Mouse (Mus musculus): ENCODE data around the gene Skiv2l. TPM values are rescaled to one million over a fixed set of nuclear protein-coding genes. Genes with fewer than 3 reads are reported as not detected.

Skiv2l gene
- 10 to 100 TPM; 17.4 to 17.8 TPM for total RNA-seq (2021)
- long read RNA-seq, experiment 1, transcript Skiv2l-201 (28 exons, 3,951 nt) = major isoform, 16 of 31 reads
- long read RNA-seq, experiment 1, partial matches to known transcripts = 12 of 31 reads
- long read RNA-seq, experiment 1, other reads (novel, unspliced or antisense) = 3 of 31 reads
- long read RNA-seq, experiment 2, transcript Skiv2l-201 (28 exons, 3,951 nt) = major isoform, 18 of 31 reads
- long read RNA-seq, experiment 2, partial matches to known transcripts = 11 of 31 reads
- long read RNA-seq, experiment 2, other reads (novel, unspliced or antisense) = 2 of 31 reads

DNA sequence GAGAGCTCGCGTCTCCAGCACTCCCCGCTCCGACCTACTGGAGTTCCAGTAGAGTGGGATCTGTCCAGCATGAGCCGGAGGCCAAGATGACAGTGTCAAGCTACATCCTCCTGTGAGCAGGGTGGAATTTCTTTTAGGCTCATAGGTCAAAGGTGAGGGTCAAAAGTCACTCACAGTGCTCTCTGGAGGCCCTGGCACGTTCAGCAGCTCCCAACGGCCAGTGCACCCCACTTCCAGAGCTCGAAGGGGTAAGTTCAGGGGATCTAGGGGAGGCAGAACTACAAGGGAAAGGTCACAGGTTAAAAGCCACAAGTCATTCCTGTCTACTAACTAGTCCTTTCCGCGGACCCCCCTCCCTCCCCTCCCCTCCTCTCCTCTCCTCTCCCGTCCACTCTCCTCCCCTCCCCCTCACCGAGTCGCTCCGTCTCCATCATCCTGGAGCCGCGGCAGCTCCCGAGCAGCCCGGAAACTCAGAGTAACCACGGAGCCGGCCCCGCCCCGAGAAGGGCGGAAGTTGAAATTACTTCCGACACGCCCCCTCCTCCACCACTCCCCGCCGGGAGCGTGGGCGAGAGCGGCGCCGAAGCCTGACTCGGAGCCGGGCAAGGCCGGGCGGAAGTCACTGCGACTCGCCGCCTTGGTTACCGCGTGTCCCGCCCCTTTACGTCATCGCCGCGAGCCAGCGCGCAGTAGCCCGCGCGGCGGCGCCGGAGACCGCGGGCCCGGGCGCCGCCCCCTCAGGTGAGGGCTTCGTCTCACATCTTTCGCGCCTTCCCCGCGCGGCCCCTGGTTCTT lies at the start of gene Skiv2l, which contains the start of gene Nelfe:
Gene Skiv2l, minus strand, starts transcription at position 489 of the 795 bp plus-strand sequence.
Gene Nelfe, plus strand, starts transcription at position 670 of the 795 bp plus-strand sequence.
- intact Hi-C loops (cut with DNase I; ENCODE audit: low total_unique reads) = loop anchor here (5.0 to 10.0 kb wide), 2 partner anchors 42 to 135 kb away; partner anchors contain the start of gene Lsm2
- DNase-seq = peak; percentile 99

- intact Hi-C loops (cut with DNase I; ENCODE audit: low total_unique reads) = no loop called here
- DNase-seq = peak; percentile 42
Measured at GRCm38 (mm10) chr17:34899053-34899889, 49.3 kb upstream of the Skiv2l start.

- DNase-seq = no peak
- intact Hi-C loops (cut with DNase I; ENCODE audit: low total_unique reads) = no loop called here
Measured at GRCm38 (mm10) chr17:34898706-34899052, 48.7 kb upstream of the Skiv2l start.

- intact Hi-C loops (cut with DNase I; ENCODE audit: low total_unique reads) = no loop called here
- DNase-seq = peak; percentile 81
Measured at GRCm38 (mm10) chr17:34898160-34898586, 48.2 kb upstream of the Skiv2l start, which contains the start of the genes C2 and Ehmt2. Gene C2, minus strand, starts transcription at chr17:34898265. Gene Ehmt2, plus strand, starts transcription at chr17:34898469.

DNA sequence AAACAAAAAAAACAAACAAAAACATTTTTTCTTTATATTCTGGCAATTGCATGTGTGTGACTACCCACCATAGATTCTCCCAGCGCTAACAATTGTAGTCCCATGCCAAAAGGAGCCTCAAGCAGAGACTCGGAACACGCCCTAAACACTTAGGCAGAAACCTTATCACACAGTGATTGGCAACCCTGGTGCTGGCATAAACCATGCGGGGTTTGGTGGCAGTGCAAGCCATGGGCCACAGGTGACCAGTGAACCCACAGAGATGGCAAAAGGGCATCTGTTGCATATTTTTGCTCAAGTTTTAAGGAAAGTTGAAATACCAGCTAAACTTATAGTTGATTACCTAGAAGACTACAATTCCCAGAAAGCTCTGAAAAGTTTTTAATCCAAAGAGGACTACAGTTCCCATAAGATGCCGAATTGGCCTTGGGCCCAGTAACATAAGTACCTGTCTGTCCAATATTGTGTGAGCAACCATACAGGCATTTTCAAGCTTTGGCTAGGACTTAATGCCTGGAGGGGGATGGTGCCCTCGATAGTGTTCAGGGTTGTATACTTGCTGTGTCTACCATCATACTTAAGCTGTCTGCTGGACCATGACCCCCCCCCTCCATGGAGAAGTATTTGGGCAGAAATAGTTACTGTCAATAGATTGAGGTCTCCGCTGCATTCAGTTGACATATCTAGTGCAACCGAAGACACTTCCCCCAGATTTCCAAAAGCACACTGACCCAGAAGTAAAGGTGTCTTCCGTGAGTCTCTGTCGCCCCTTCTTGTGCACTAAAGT lies 47.6 kb upstream of the Skiv2l start:
- intact Hi-C loops (cut with DNase I; ENCODE audit: low total_unique reads) = no loop called here
- DNase-seq = no peak

DNA sequence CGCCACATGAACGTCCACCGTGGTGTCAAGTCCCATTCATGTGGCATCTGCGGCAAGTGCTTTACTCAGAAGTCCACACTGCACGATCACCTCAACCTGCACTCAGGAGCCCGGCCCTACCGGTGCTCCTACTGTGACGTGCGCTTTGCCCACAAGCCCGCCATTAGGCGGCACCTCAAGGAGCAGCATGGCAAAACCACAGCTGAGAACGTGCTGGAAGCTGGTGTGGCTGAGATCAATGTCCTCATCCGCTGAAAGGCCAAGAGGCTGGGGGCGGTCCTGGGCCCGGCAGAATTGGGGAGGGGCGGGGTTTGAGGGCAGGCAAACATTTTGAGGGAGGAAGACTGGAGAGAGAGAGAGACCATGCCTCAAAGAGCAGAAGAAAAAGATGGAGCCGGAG lies 46.4 kb upstream of the Skiv2l start:
- intact Hi-C loops (cut with DNase I; ENCODE audit: low total_unique reads) = no loop called here
- no peak for DNase-seq

DNA sequence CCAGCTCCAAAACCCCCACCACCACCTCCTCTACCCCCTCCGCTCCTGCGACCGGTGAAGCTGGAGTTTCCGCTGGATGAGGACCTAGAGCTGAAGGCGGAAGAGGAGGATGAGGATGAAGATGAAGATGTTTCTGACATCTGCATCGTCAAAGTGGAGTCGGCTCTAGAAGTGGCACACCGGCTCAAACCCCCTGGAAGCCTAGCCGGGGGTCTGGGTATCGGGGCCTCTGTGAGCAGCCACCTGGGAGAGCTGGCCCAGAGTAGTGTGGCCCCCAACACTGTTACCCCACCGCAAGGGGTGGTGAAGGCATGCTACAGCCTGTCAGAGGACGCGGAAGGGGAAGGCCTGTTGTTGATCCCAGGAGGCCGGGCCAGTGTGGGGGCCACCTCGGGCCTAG lies 45.7 kb upstream of the Skiv2l start:
- DNase-seq = no peak
- intact Hi-C loops (cut with DNase I; ENCODE audit: low total_unique reads) = no loop called here

DNA sequence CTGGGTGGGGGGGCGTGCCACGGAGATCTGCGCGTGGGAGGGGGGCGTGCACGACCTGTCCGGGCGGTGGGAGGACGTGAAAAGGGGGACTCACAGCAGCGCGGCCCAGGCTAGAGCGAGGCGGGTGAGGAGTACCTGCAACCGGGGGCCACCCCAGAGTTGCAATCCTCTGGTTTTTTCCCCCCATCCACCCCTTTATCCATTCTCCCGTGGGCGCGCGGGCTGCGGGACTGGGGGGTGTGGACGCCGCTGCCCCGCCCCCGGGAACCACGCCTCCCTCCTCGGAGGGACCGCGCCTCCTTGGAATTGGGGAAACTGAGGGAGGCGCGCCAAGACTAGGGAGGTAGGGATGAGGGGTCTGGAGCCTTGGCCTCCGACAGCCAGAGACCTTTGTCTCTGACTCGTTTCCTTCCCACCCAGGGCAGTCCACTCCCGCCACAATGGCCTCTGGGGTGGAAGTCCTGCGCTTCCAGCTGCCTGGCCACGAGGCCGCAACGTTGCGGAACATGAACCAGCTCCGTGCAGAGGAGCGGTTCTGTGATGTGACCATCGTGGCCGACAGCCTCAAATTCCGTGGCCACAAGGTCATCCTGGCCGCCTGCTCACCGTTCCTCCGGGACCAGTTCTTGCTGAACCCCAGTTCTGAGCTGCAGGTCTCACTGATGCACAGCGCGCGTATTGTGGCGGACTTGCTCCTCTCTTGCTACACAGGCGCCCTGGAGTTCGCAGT lies 45.0 kb upstream of the Skiv2l start:
- DNase-seq = peak; percentile 63
- intact Hi-C loops (cut with DNase I; ENCODE audit: low total_unique reads) = loop anchor here (5.0 kb wide), 1 partner anchor 43 kb away; the partner anchor contains the start of genes Nelfe and Skiv2l

GRCm38 (mm10) chr17:34894074-34894597 lies 44.1 kb upstream of the Skiv2l start:
- DNase-seq = peak; percentile 96
- intact Hi-C loops (cut with DNase I; ENCODE audit: low total_unique reads) = loop anchor here (5.0 kb wide), 1 partner anchor 42 kb away; the partner anchor contains the start of genes Nelfe and Skiv2l

DNA sequence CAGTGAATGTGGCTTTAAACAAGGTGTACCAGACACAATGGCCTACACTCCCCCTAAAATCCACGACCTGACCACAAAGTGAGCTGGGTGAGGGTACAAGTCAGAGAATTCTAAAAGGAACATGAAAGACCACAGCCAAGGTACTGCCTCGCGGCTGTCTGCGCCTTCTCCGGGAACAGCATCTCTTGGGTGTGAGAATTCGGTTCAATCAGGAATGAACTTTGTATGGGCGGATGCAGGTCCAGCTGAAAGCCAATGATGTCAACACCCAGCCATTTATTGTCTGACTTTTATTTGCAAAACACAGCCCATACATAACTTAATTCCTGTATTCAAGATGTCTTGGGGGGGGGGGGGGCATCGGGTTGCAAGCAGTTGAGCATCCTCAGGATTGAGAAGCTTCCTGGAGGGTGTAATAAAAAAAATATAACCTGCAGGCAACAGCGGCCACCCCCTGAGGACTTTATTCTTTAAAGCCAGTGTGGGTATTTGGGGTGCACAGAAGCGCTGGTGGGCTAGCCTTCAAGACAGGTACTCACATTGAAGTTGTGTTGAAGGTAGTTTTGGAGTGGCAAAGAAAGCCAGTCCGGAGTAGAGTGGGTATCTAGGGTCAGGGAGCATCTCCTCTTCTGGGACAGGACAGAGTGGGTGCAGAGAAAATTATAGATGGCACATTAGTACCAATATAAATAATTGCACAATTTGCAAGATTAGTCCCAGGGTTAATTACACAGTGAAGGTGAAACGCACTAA lies 43.2 kb upstream of the Skiv2l start:
- no peak for DNase-seq
- intact Hi-C loops (cut with DNase I; ENCODE audit: low total_unique reads) = loop anchor here (5.0 kb wide), 1 partner anchor 41 kb away; the partner anchor contains the start of genes Nelfe and Skiv2l

- DNase-seq = no peak
- intact Hi-C loops (cut with DNase I; ENCODE audit: low total_unique reads) = loop anchor here (5.0 kb wide), 1 partner anchor 39 kb away; the partner anchor contains the start of genes Nelfe and Skiv2l
Measured at GRCm38 (mm10) chr17:34891377-34891776, 41.4 kb upstream of the Skiv2l start.

- no peak for DNase-seq
- intact Hi-C loops (cut with DNase I; ENCODE audit: low total_unique reads) = loop anchor here (5.0 kb wide), 1 partner anchor 38 kb away; the partner anchor contains the start of genes Nelfe and Skiv2l
Measured at GRCm38 (mm10) chr17:34890074-34890743, 40.2 kb upstream of the Skiv2l start.

DNA sequence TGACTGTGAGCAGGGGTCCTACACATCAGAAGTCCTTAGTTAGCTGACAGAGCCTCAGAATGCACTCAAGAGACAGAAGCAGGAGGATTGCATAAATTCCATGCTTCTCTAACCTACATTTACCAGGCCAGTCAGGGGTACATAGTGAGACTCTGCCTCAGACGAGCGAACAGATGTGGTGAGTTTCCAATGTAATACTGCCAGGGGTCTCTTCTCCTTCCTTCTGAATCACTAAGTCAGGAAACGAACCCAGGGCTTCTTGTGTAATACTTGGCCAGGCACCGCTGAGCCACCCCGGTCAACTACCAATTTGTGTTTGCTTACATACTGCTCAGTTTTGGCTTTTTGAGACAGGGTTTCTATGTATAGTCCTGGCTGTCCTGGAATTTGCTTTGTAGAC lies 37.9 kb upstream of the Skiv2l start:
- no peak for DNase-seq
- intact Hi-C loops (cut with DNase I; ENCODE audit: low total_unique reads) = no loop called here

GRCm38 (mm10) chr17:34885615-34886014 lies 35.6 kb upstream of the Skiv2l start:
- DNase-seq = no peak
- intact Hi-C loops (cut with DNase I; ENCODE audit: low total_unique reads) = no loop called here

DNA sequence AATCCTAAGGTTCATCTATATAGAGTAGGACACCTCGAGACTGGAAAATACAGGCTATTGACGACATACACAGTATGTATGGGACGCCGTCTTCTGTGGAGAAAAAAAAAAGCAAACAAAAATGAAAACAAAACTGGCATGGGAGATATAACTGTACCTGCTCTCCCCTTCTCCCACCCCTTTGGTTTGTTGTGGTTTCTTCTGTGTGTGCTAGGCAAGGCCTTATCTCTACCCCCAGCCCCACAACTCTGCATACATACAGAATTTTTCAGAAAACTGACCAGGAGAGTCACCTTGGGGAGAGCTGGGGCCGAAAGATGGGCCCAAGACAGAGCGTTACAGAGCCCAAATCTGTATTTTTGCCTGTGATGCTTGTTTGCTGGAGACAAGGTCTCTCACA lies 34.7 kb upstream of the Skiv2l start:
- intact Hi-C loops (cut with DNase I; ENCODE audit: low total_unique reads) = no loop called here
- DNase-seq = no peak

GRCm38 (mm10) chr17:34883332-34883731 lies 33.3 kb upstream of the Skiv2l start:
- DNase-seq = no peak
- intact Hi-C loops (cut with DNase I; ENCODE audit: low total_unique reads) = no loop called here

Measured in gastrocnemius, postnatal 14 days (tissue).